Mouse (Mus musculus) spleen, postnatal 0 days (tissue): ENCODE results near the gene Gm44511. TPM values are rescaled to one million over a fixed set of nuclear protein-coding genes. Genes with fewer than 3 reads are reported as not detected.

ENCODE experiments used
- polyA plus RNA-seq: library from polyadenylated mRNA; unstranded; fragments of >200 nt; fragmentation: Nextera tagmentation; extraction: Ambion mirVana; gene quantifications from 2 replicates; pipeline ENCODE4 v1.2.1, GENCODE M21; 2015

The Gm44511 gene
- polyA plus RNA-seq, result 1.1 TPM in 1 of 2 replicates, not detected in the other

DNA sequence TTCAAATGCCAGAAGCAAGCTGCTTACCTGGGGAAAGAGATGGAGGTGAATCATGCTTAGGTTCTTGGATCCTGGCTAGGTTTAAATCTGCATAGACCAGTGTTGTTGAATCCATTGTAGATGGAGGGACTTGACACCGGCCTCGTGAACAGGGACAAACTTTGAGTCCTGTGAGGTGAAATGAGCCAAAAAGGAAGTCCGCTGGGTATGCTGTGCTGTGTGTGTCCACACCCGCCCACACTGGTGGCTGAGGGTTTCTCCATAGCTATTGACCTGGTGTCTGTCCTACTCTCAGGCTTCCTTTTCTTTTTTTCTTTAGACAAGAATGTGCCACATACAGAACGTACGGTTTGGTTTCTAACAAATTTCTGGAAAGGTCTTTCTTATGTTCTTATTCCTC lies at the start of gene Gm44511, which contains the start of gene Klrb1b:
Gene Gm44511 (minus strand): TSS at position 184 of the 400 bp plus-strand sequence.
Gene Klrb1b (minus strand): TSS at position 200 of the 400 bp plus-strand sequence.

DNA sequence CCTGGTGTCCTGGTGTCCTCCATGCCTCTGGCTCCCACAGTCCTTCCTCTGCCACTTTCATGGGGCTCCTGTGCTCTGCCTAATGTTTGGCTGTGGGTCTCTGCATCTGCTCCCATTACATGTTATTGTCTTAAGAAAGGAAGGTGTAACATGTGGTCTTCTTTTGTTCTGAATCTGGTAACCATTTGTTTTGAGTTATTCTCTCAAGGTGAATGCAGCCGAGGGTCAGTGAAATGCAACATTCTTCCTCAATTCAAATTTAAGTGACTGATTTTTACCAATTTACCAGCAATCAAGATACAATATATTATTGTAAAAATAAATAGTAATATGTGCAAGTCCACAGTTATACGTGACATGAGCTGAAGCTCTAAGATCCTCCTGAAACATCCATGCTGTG lies 37.0 kb downstream of the Gm44511 start, which contains the start of gene Klrb1c:
Gene Klrb1c (minus strand): TSS at position 101 of the 400 bp plus-strand sequence.

Other genes starting within 250 kb of the Gm44511 start
- gene A2ml1, start 244.7 kb downstream of the Gm44511 start, polyA plus RNA-seq, result not detected in 2 replicates
- 0.34 and 0.45 TPM in 2 replicates for gene Klrb1a, start 202.8 kb downstream of the Gm44511 start, polyA plus RNA-seq
- not detected in 2 replicates for gene Clec2h, start 163.9 kb downstream of the Gm44511 start, polyA plus RNA-seq
- 0.17 and 0.22 TPM in 2 replicates for gene Klrb1, start 103.3 kb downstream of the Gm44511 start, polyA plus RNA-seq
- 1.7 and 2.1 TPM in 2 replicates for gene Klrb1c, start 37.1 kb downstream of the Gm44511 start, polyA plus RNA-seq
- gene Klrb1b, start within 50 bp of the Gm44511 start, polyA plus RNA-seq, result 1.2 and 1.7 TPM in 2 replicates
- 0.72 and 1.2 TPM in 2 replicates for gene Clec2i, start 61.3 kb upstream of the Gm44511 start, polyA plus RNA-seq
- 14.3 and 21.0 TPM in 2 replicates for gene BC035044, start 64.8 kb upstream of the Gm44511 start, polyA plus RNA-seq
- 0.06 TPM in 1 of 2 replicates, not detected in the other for gene Clec2g, start 108.1 kb upstream of the Gm44511 start, polyA plus RNA-seq
- 1.3 and 1.7 TPM in 2 replicates for gene Klrb1f, start 219.6 kb upstream of the Gm44511 start, polyA plus RNA-seq